In the genomic region with DNA sequence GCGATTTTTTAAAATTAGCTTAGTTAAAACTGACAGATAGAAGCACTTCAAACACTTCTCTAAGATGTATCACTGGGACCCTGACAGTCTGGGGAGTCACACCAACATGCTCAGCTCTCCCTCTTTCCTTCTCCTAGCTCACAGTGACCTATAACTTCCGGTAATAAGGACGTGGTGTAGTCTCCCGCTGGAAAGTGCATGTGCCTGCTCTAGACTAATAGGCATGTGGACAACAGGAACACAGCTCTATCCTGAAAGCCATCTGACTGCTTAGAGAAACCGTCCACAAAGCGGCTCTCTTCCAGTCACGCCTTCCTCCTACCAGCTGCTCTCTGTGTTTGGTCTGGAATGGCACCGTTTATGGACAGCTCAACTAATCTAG, we compare ENCODE assay signal across 8 mouse cellular contexts. TPM values are rescaled to one million over a fixed set of nuclear protein-coding genes. Genes with fewer than 3 reads are reported as not detected.
DNase-seq lines count a peak whose midpoint lies in the region; ATAC-seq and TF ChIP-seq lines count a peak whose summit lies in the region.

No protein-coding gene starts in this region.

- TF ChIP-seq CTCF in cerebellum, adult 2 months (IDR thresholded peaks at IDR 0.05; ENCODE audit: borderline replicate concordance, insufficient read depth, low read depth, low read length): no peak

- intact Hi-C loops in left cerebral cortex, postnatal 25 days (cut with DNase I): loop anchor here (2.0 kb wide), 2 partner anchors 16 to 80 kb away; a partner anchor contains a TSS

- DNase-seq in kidney, adult 9 months: no peak
- peak; percentile 78 for DNase-seq in NIH3T3 (ENCODE audit: low read depth)
- peak; percentile 49 to 79 for DNase-seq in left cerebral cortex, postnatal 25 days (ENCODE audit: low spot score in 2 of 2)
- no peak for DNase-seq in cerebellum, postnatal 36 days
- DNase-seq in gastrocnemius, postnatal 10 days: no peak
- no peak for DNase-seq in cerebellum, adult 2 months

- peaks cover 6% of the 10 kb centered on the region; the same call in 1 of the 2 replicates for H3K36me3 ChIP-seq in kidney, embryonic 14.5 days (ENCODE audit: control insufficient read depth, insufficient read depth, low read length)
- peaks cover 13% of the 10 kb centered on the region for H3K36me3 ChIP-seq in forebrain, embryonic 13.5 days (ENCODE audit: poor library complexity, severe bottlenecking)

- no peak overlapping the region for H3K4me2 ChIP-seq in kidney, embryonic 14.5 days (replicated peaks; ENCODE audit: low read depth, low read length)
- H3K4me2 ChIP-seq in forebrain, embryonic 13.5 days: no peak overlapping the region

- no peak for TF ChIP-seq POLR2A in cerebellum, adult 2 months (IDR thresholded peaks at IDR 0.05; ENCODE audit: borderline replicate concordance, insufficient read depth, low read length)

- ATAC-seq in kidney, embryonic 14.5 days (ENCODE audit: low FRiP score, low TSS enrichment): no peak
- peak; percentile 36; the same call in 1 of the 2 replicates for ATAC-seq in forebrain, embryonic 13.5 days

- H3K27ac ChIP-seq in kidney, embryonic 14.5 days (ENCODE audit: low read depth, low read length): peak overlapping the region; percentile 53
- no peak overlapping the region for H3K27ac ChIP-seq in forebrain, embryonic 13.5 days
- H3K27ac ChIP-seq in cerebellum, adult 2 months (ENCODE audit: insufficient read depth, low read length): no peak overlapping the region

- no peaks in the 10 kb centered on the region for H3K27me3 ChIP-seq in kidney, embryonic 14.5 days (ENCODE audit: control insufficient read depth, insufficient read depth, low read length)
- no peaks in the 10 kb centered on the region for H3K27me3 ChIP-seq in forebrain, embryonic 13.5 days
- H3K27me3 ChIP-seq in cerebellum, adult 2 months (ENCODE audit: control insufficient read depth, insufficient read depth, low read length): no peaks in the 10 kb centered on the region

- no peak overlapping the region for H3K4me3 ChIP-seq in kidney, embryonic 14.5 days (ENCODE audit: low read length)
- H3K4me3 ChIP-seq in forebrain, embryonic 13.5 days: no peak overlapping the region
- H3K4me3 ChIP-seq in cerebellum, adult 2 months (replicated peaks; ENCODE audit: insufficient read depth, low read depth, low read length): no peak overlapping the region

- H3K9me3 ChIP-seq in kidney, embryonic 14.5 days (ENCODE audit: control insufficient read depth, low read length): no peaks in the 10 kb centered on the region
- no peaks in the 10 kb centered on the region for H3K9me3 ChIP-seq in forebrain, embryonic 13.5 days (replicated peaks)

- H3K4me1 ChIP-seq in kidney, embryonic 14.5 days (ENCODE audit: control insufficient read depth, insufficient read depth, low read length): peaks cover 33% of the 10 kb centered on the region
- peaks cover 31% of the 10 kb centered on the region for H3K4me1 ChIP-seq in forebrain, embryonic 13.5 days
- H3K4me1 ChIP-seq in cerebellum, adult 2 months (ENCODE audit: control insufficient read depth, insufficient read depth, low read length): no peaks in the 10 kb centered on the region

- WGBS in kidney, embryonic 14.5 days: 51% methylated on average over 8 of the region's 8 CpGs
- 68% methylated on average over 8 of the region's 8 CpGs for WGBS in forebrain, embryonic 13.5 days
- 42% methylated on average over 8 of the region's 8 CpGs for WGBS in cerebellum, adult 2 months

- H3K9ac ChIP-seq in kidney, embryonic 14.5 days (ENCODE audit: low read depth, low read length): no peak overlapping the region
- H3K9ac ChIP-seq in forebrain, embryonic 13.5 days: no peak overlapping the region

RNA-seq across cellular contexts. Expression of a gene that starts 16.6 kb away (rescaled TPM):
- 7.8 and 17.2 TPM in 2 replicates for polyA plus RNA-seq in kidney, embryonic 14.5 days (2014; fragmentation: Nextera tagmentation; extraction: Ambion mirVana)
- 6.6 and 7.2 TPM in 2 replicates for polyA plus RNA-seq in forebrain, embryonic 13.5 days (2015; fragmentation: Nextera tagmentation; extraction: Ambion mirVana)
- 10 to 100 TPM; 14.0 to 15.9 TPM for total RNA-seq in left cerebral cortex, postnatal 25 days (2021)
- total RNA-seq in gastrocnemius, postnatal 10 days (2021): 10 to 100 TPM; 69.3 to 74.4 TPM
- 8.6 and 9.9 TPM in 2 replicates for polyA plus RNA-seq in cerebellum, adult 2 months (2012; rRNA removed)

Comparison
In these comparisons a context has a peak if more than half of its experiments do, and no peak if none do; other contexts are left out.
1. DNase-seq: peak in NIH3T3 (single experiment) and left cerebral cortex, postnatal 25 days (2 of 2); none in kidney, adult 9 months (single experiment), cerebellum, postnatal 36 days (0 of 2), gastrocnemius, postnatal 10 days (single experiment) and cerebellum, adult 2 months (0 of 2).